Mouse (Mus musculus) intestine, embryonic 15.5 days (tissue): ENCODE measurements around the gene Rgs10. TPM values are rescaled to one million over a fixed set of nuclear protein-coding genes. Genes with fewer than 3 reads are reported as not detected.

ENCODE experiments used
- ATAC-seq: fragments of 200-750 bp; cut with Nextera tagmentation; 2 replicates; pipeline ENCODE4 v1.8.0; 2017; ENCODE audit warnings: moderate TSS enrichment, moderate library complexity
- H3K27ac ChIP-seq: fragments of 300-500 bp; sonication (generic); 2 replicates; pipeline ENCODE4 v1.5.1; 2015; ENCODE audit warnings: mild to moderate bottlenecking, inconsistent platforms
- H3K27me3 ChIP-seq: fragments of 300-500 bp; sonication (generic); replicated peaks from 2 replicates; pipeline ENCODE4 v1.6.1; 2015; ENCODE audit warnings: inconsistent platforms
- H3K36me3 ChIP-seq: fragments of 300-500 bp; sonication (generic); 2 replicates; pipeline ENCODE4 v1.6.1; 2015; ENCODE audit warnings: inconsistent platforms
- H3K4me1 ChIP-seq: fragments of 300-500 bp; sonication (generic); replicated peaks from 2 replicates; pipeline ENCODE4 v1.6.1; 2015; ENCODE audit warnings: inconsistent platforms
- H3K4me2 ChIP-seq: fragments of 300-500 bp; sonication (generic); replicated peaks from 2 replicates; pipeline ENCODE4 v1.6.1; 2015; ENCODE audit warnings: mild to moderate bottlenecking, inconsistent platforms
- H3K4me3 ChIP-seq: fragments of 300-500 bp; sonication (generic); replicated peaks from 2 replicates; pipeline ENCODE4 v1.5.1; 2015; ENCODE audit warnings: inconsistent platforms
- H3K9ac ChIP-seq: fragments of 300-500 bp; sonication (generic); 2 replicates; pipeline ENCODE4 v1.6.1; 2015; ENCODE audit warnings: inconsistent platforms
- H3K9me3 ChIP-seq: fragments of 300-500 bp; sonication (generic); 2 replicates; pipeline ENCODE4 v1.6.1; 2016; ENCODE audit warnings: inconsistent platforms
- WGBS: fragments of 180-500 bp; shearing (Covaris S2); methylation state at CpG from one replicate; pipeline ENCODE4 v1.1.7; 2015; 5-methylcytosine and 5-hydroxymethylcytosine counted together
- polyA plus RNA-seq: library from polyadenylated mRNA; unstranded; fragments of >200 nt; fragmentation: Nextera tagmentation; extraction: Ambion mirVana; gene quantifications from 2 replicates; pipeline ENCODE4 v1.2.1, GENCODE M21; 2015

Rgs10 gene
- polyA plus RNA-seq, 1 experiment from 2014 or later = 30.5 TPM

GRCm38 (mm10) chr7:128383189-128383725, 35.3 kb downstream of the Rgs10 start:
- Histone ChIP-seq H3K27me3 (no peaks in the 10 kb centered on the region), H3K4me3 (no peak overlapping the region), H3K4me1 (peaks cover 5% of the 10 kb centered on the region), H3K4me2 (no peak overlapping the region), H3K9me3 (no peaks in the 10 kb centered on the region), H3K9ac (no peak overlapping the region), H3K27ac (no peak overlapping the region), H3K36me3 (no peaks in the 10 kb centered on the region)
- 73% methylated on average over 7 of the region's 7 CpGs for WGBS
- no peak for ATAC-seq

GRCm38 (mm10) chr7:128382527-128382860, 36.1 kb downstream of the Rgs10 start:
- no peak overlapping the region for H3K27ac ChIP-seq
- H3K4me3 ChIP-seq = no peak overlapping the region
- no peaks in the 10 kb centered on the region for H3K27me3 ChIP-seq
- no peak overlapping the region for H3K4me2 ChIP-seq
- H3K4me1 ChIP-seq = peaks cover 5% of the 10 kb centered on the region
- H3K9ac ChIP-seq = no peak overlapping the region
- no peaks in the 10 kb centered on the region for H3K36me3 ChIP-seq
- WGBS = 94% methylated on average over 6 of the region's 6 CpGs
- ATAC-seq = no peak
- no peaks in the 10 kb centered on the region for H3K9me3 ChIP-seq

GRCm38 (mm10) chr7:128381811-128382526, 36.6 kb downstream of the Rgs10 start:
- Histone ChIP-seq H3K27me3 (no peaks in the 10 kb centered on the region), H3K4me1 (peaks cover 5% of the 10 kb centered on the region), H3K9ac (no peak overlapping the region), H3K27ac (no peak overlapping the region), H3K4me3 (no peak overlapping the region), H3K36me3 (no peaks in the 10 kb centered on the region), H3K9me3 (no peaks in the 10 kb centered on the region), H3K4me2 (no peak overlapping the region)
- no peak for ATAC-seq
- WGBS = 77% methylated on average over 14 of the region's 14 CpGs

GRCm38 (mm10) chr7:128381001-128381400, 37.6 kb downstream of the Rgs10 start:
- ATAC-seq = no peak
- no peaks in the 10 kb centered on the region for H3K36me3 ChIP-seq
- H3K27ac ChIP-seq = no peak overlapping the region
- no peak overlapping the region for H3K9ac ChIP-seq
- H3K4me2 ChIP-seq = no peak overlapping the region
- peaks cover 5% of the 10 kb centered on the region for H3K4me1 ChIP-seq
- H3K9me3 ChIP-seq = no peaks in the 10 kb centered on the region
- H3K4me3 ChIP-seq = no peak overlapping the region
- 83% methylated on average over 2 of the region's 2 CpGs for WGBS
- H3K27me3 ChIP-seq = no peaks in the 10 kb centered on the region

- H3K9me3 ChIP-seq = no peaks in the 10 kb centered on the region
- H3K36me3 ChIP-seq = no peaks in the 10 kb centered on the region
- H3K27ac ChIP-seq = peak overlapping the region; percentile 24
- no peaks in the 10 kb centered on the region for H3K27me3 ChIP-seq
- ATAC-seq = peak; percentile 78
- no peak overlapping the region for H3K9ac ChIP-seq
- no peak overlapping the region for H3K4me3 ChIP-seq
- peaks cover 5% of the 10 kb centered on the region for H3K4me1 ChIP-seq
- 42% methylated on average over 16 of the region's 16 CpGs for WGBS
- no peak overlapping the region; the same call in 1 of the 2 replicates for H3K4me2 ChIP-seq
Observed at GRCm38 (mm10) chr7:128379162-128379805, 39.3 kb downstream of the Rgs10 start.

GRCm38 (mm10) chr7:128376206-128376701, 42.3 kb downstream of the Rgs10 start:
- Histone ChIP-seq H3K4me3 (no peak overlapping the region), H3K4me1 (peaks cover 5% of the 10 kb centered on the region), H3K27ac (no peak overlapping the region), H3K36me3 (peaks cover 5% of the 10 kb centered on the region; the same call in 1 of the 2 replicates), H3K4me2 (no peak overlapping the region), H3K9me3 (no peaks in the 10 kb centered on the region), H3K9ac (no peak overlapping the region), H3K27me3 (no peaks in the 10 kb centered on the region)
- no peak for ATAC-seq
- WGBS = 77% methylated on average over 11 of the region's 11 CpGs

GRCm38 (mm10) chr7:128374156-128374555, 44.4 kb downstream of the Rgs10 start:
- Histone ChIP-seq H3K9me3 (no peaks in the 10 kb centered on the region), H3K4me1 (no peaks in the 10 kb centered on the region), H3K36me3 (peaks cover 5% of the 10 kb centered on the region; the same call in 1 of the 2 replicates), H3K4me2 (no peak overlapping the region), H3K4me3 (no peak overlapping the region), H3K27me3 (no peaks in the 10 kb centered on the region), H3K9ac (no peak overlapping the region), H3K27ac (no peak overlapping the region)
- WGBS = 92% methylated on average over 11 of the region's 11 CpGs
- ATAC-seq = no peak

GRCm38 (mm10) chr7:128373751-128374150, 44.8 kb downstream of the Rgs10 start:
- no peaks in the 10 kb centered on the region for H3K27me3 ChIP-seq
- 84% methylated on average over 8 of the region's 8 CpGs for WGBS

GRCm38 (mm10) chr7:128372331-128372730, 46.2 kb downstream of the Rgs10 start:
- Histone ChIP-seq H3K4me2 (no peak overlapping the region), H3K27ac (no peak overlapping the region), H3K4me1 (no peaks in the 10 kb centered on the region), H3K9ac (no peak overlapping the region), H3K27me3 (no peaks in the 10 kb centered on the region), H3K36me3 (peaks cover 5% of the 10 kb centered on the region; the same call in 1 of the 2 replicates), H3K4me3 (no peak overlapping the region), H3K9me3 (no peaks in the 10 kb centered on the region)
- ATAC-seq = no peak
- WGBS = 60% methylated on average over 3 of the region's 3 CpGs

More at GRCm38 (mm10) chr7:128373751-128374150, 44.8 kb downstream of the Rgs10 start:
- no peak for ATAC-seq
- Histone ChIP-seq H3K9me3 (no peaks in the 10 kb centered on the region), H3K4me3 (no peak overlapping the region), H3K4me1 (no peaks in the 10 kb centered on the region), H3K36me3 (peaks cover 5% of the 10 kb centered on the region; the same call in 1 of the 2 replicates), H3K4me2 (no peak overlapping the region), H3K27ac (no peak overlapping the region), H3K9ac (no peak overlapping the region)

GRCm38 (mm10) chr7:128369366-128369765, 49.2 kb downstream of the Rgs10 start:
- H3K9me3 ChIP-seq = no peaks in the 10 kb centered on the region
- no peak overlapping the region for H3K4me3 ChIP-seq
- H3K36me3 ChIP-seq = peaks cover 5% of the 10 kb centered on the region; the same call in 1 of the 2 replicates
- H3K4me2 ChIP-seq = no peak overlapping the region
- H3K9ac ChIP-seq = no peak overlapping the region
- WGBS = 39% methylated on average over 12 of the region's 12 CpGs
- H3K27ac ChIP-seq = no peak overlapping the region; the same call in 1 of the 2 replicates
- H3K27me3 ChIP-seq = no peaks in the 10 kb centered on the region
- peak; percentile 49; the same call in 1 of the 2 replicates for ATAC-seq
- H3K4me1 ChIP-seq = no peaks in the 10 kb centered on the region

- Histone ChIP-seq H3K4me2 (no peak overlapping the region), H3K27ac (no peak overlapping the region; the same call in 1 of the 2 replicates), H3K9ac (no peak overlapping the region), H3K9me3 (no peaks in the 10 kb centered on the region), H3K4me1 (no peaks in the 10 kb centered on the region), H3K4me3 (no peak overlapping the region), H3K36me3 (peaks cover 5% of the 10 kb centered on the region; the same call in 1 of the 2 replicates), H3K27me3 (no peaks in the 10 kb centered on the region)
- no peak for ATAC-seq
- 89% methylated on average over 6 of the region's 6 CpGs for WGBS
Observed at GRCm38 (mm10) chr7:128368828-128369227, 49.7 kb downstream of the Rgs10 start.

- no peak overlapping the region for H3K4me3 ChIP-seq
- no peaks in the 10 kb centered on the region for H3K9me3 ChIP-seq
- no peak for ATAC-seq
- H3K4me2 ChIP-seq = no peak overlapping the region
- H3K27me3 ChIP-seq = no peaks in the 10 kb centered on the region
- H3K36me3 ChIP-seq = no peaks in the 10 kb centered on the region
- H3K4me1 ChIP-seq = no peaks in the 10 kb centered on the region
- 51% methylated on average over 11 of the region's 11 CpGs for WGBS
- H3K9ac ChIP-seq = no peak overlapping the region
- no peak overlapping the region for H3K27ac ChIP-seq
Observed at GRCm38 (mm10) chr7:128366654-128367053, 51.9 kb downstream of the Rgs10 start.
